Mouse (Mus musculus) liver, adult (tissue): ENCODE measurements around the gene Cmss1.

Source experiments
- GATA4 ChIP-seq: IDR thresholded peaks from 2 replicates; pipeline ENCODE4 v1.6.1; 2014; ENCODE audit warnings: mild to moderate bottlenecking, low read length; ENCODE audit not compliant: insufficient replicate concordance

Gene Cmss1

GRCm38 (mm10) chr16:57302792-57303698, 303.6 kb downstream of the Cmss1 start:
- no peak for TF ChIP-seq GATA4

- no peak for TF ChIP-seq GATA4
These were observed 305.1 kb downstream of the Cmss1 start for GRCm38 (mm10) chr16:57301512-57302115.

GRCm38 (mm10) chr16:57295216-57295934, 311.3 kb downstream of the Cmss1 start:
- TF ChIP-seq GATA4, result no peak

- TF ChIP-seq GATA4, result no peak
These were observed 313.9 kb downstream of the Cmss1 start, which contains the start of gene Tmem30c for GRCm38 (mm10) chr16:57292765-57293164. Gene Tmem30c (minus strand): TSS chr16:57292865.

- TF ChIP-seq GATA4, result no peak
These were observed 314.4 kb downstream of the Cmss1 start for GRCm38 (mm10) chr16:57292296-57292695.

GRCm38 (mm10) chr16:57291696-57292095, 315.0 kb downstream of the Cmss1 start:
- no peak for TF ChIP-seq GATA4

- no peak for TF ChIP-seq GATA4
These were observed 325.2 kb downstream of the Cmss1 start for GRCm38 (mm10) chr16:57281417-57281816.

GRCm38 (mm10) chr16:57280221-57281217, 326.1 kb downstream of the Cmss1 start:
- no peak for TF ChIP-seq GATA4

GRCm38 (mm10) chr16:57278976-57279626, 327.6 kb downstream of the Cmss1 start:
- TF ChIP-seq GATA4, result no peak

GRCm38 (mm10) chr16:57269751-57270150, 336.9 kb downstream of the Cmss1 start:
- TF ChIP-seq GATA4, result no peak

GRCm38 (mm10) chr16:57268058-57268841, 338.4 kb downstream of the Cmss1 start:
- no peak for TF ChIP-seq GATA4

GRCm38 (mm10) chr16:57267068-57267467, 339.6 kb downstream of the Cmss1 start:
- TF ChIP-seq GATA4, result no peak

GRCm38 (mm10) chr16:57260152-57260551, 346.5 kb downstream of the Cmss1 start:
- no peak for TF ChIP-seq GATA4
